Mouse (Mus musculus) myocyte (in vitro differentiated cells): ENCODE results near the gene Smpdl3a.

Experiments used
- MAX ChIP-seq: IDR thresholded peaks from one replicate; pipeline ENCODE4 v1.6.1; 2011; ENCODE audit warnings: low read depth, mild to moderate bottlenecking, control low read depth
- POLR2A ChIP-seq: IDR thresholded peaks from one replicate; pipeline ENCODE4 v1.6.1; 2011; ENCODE audit warnings: low read depth, mild to moderate bottlenecking, control low read depth, moderate library complexity; ENCODE audit not compliant: insufficient read length
- POLR2AphosphoS2 ChIP-seq: IDR thresholded peaks from one replicate; pipeline ENCODE4 v1.6.1; 2011; ENCODE audit warnings: low read depth, control low read depth; ENCODE audit not compliant: insufficient read length
- REST ChIP-seq: IDR thresholded peaks from one replicate; pipeline ENCODE4 v1.6.1; 2011; ENCODE audit warnings: mild to moderate bottlenecking, control low read depth, moderate library complexity; ENCODE audit not compliant: insufficient read depth, insufficient read length
- SRF ChIP-seq: IDR thresholded peaks from one replicate; pipeline ENCODE4 v1.6.1; 2011; ENCODE audit warnings: low read depth; ENCODE audit not compliant: control insufficient read depth, insufficient read length

- no peak for TF ChIP-seq MAX
- no peak for TF ChIP-seq POLR2A
- TF ChIP-seq POLR2AphosphoS2, result no peak
- no peak for TF ChIP-seq REST
- TF ChIP-seq SRF, result no peak
Measured at GRCm38 (mm10) chr10:57794018-57794417, at the start of gene Smpdl3a.
